Mouse (Mus musculus) E14TG2a.4 (cell line): ENCODE data around the gene Dennd2a.
"Not testable (repeated sequence)": the region's sequence is repeated elsewhere in the genome, so short reads cannot be mapped to it uniquely, and the experiment has no call there.

ENCODE experiments used
- H3K27me3 ChIP-seq: 2 replicates; pipeline ENCODE4 v1.6.1; 2014; ENCODE audit warnings: low read length, control low read depth; ENCODE audit not compliant: insufficient read depth
- H3K36me3 ChIP-seq: 2 replicates; pipeline ENCODE4 v1.6.1; 2014; ENCODE audit warnings: low read length, control low read depth; ENCODE audit not compliant: insufficient read depth
- H3K4me1 ChIP-seq: replicated peaks from 2 replicates; pipeline ENCODE4 v1.6.1; 2014; ENCODE audit warnings: low read depth, low read length, control low read depth
- H3K4me3 ChIP-seq: replicated peaks from 2 replicates; pipeline ENCODE4 v1.5.1; 2014; ENCODE audit warnings: mild to moderate bottlenecking, low read length
- H3K9me3 ChIP-seq: 2 replicates; pipeline ENCODE4 v1.6.1; 2014; ENCODE audit warnings: low read length, control low read depth
- CTCF ChIP-seq: conservative IDR thresholded peaks from 2 replicates; pipeline ENCODE4 v1.5.1; 2014; ENCODE audit warnings: low read length
- NANOG ChIP-seq: IDR thresholded peaks from 2 replicates; pipeline ENCODE4 v1.6.1; 2014; ENCODE audit warnings: borderline replicate concordance, low read length, mixed read lengths
- POU5F1 ChIP-seq: IDR thresholded peaks from 2 replicates; pipeline ENCODE4 v1.6.1; 2014; ENCODE audit warnings: low read length, borderline replicate concordance

Gene Dennd2a

GRCm38 (mm10) chr6:39445801-39446572 lies 111.7 kb downstream of the Dennd2a start:
- Histone ChIP-seq H3K27me3 (no peaks in the 10 kb centered on the region), H3K4me3 (peak overlapping the region; percentile 65), H3K9me3 (no peaks in the 10 kb centered on the region), H3K4me1 (peaks cover 81% of the 10 kb centered on the region), H3K36me3 (no peaks in the 10 kb centered on the region)
- peak; percentile 80 for TF ChIP-seq NANOG
- no peak; the same call in 1 of the 2 replicates for TF ChIP-seq POU5F1
- TF ChIP-seq CTCF, result peak; percentile 34; the same call in 1 of the 2 replicates

- H3K9me3 ChIP-seq, result no peaks in the 10 kb centered on the region
- H3K4me1 ChIP-seq, result peaks cover 83% of the 10 kb centered on the region
- TF ChIP-seq POU5F1, result no peak
- no peak for TF ChIP-seq CTCF
- no peak for TF ChIP-seq NANOG
- no peaks in the 10 kb centered on the region for H3K27me3 ChIP-seq
- 0 out of 2 replicates have a peak overlapping the region, but pooled peaks have one; percentile 0 for H3K4me3 ChIP-seq
- H3K36me3 ChIP-seq, result no peaks in the 10 kb centered on the region
Measured at GRCm38 (mm10) chr6:39442786-39443287, 114.8 kb downstream of the Dennd2a start.

GRCm38 (mm10) chr6:39440207-39440606 lies 117.5 kb downstream of the Dennd2a start:
- Histone ChIP-seq H3K9me3 (no peaks in the 10 kb centered on the region), H3K36me3 (no peaks in the 10 kb centered on the region), H3K4me3 (no peak overlapping the region), H3K4me1 (peaks cover 92% of the 10 kb centered on the region), H3K27me3 (no peaks in the 10 kb centered on the region)
- TF ChIP-seq CTCF (no peak), POU5F1 (no peak), NANOG (no peak)

GRCm38 (mm10) chr6:39437519-39437918 lies 120.1 kb downstream of the Dennd2a start:
- not testable (repeated sequence) for H3K9me3 ChIP-seq, H3K4me3 ChIP-seq, H3K27me3 ChIP-seq, H3K36me3 ChIP-seq
- H3K4me1 ChIP-seq, result peaks cover 95% of the 10 kb centered on the region

GRCm38 (mm10) chr6:39435875-39436274 lies 121.8 kb downstream of the Dennd2a start:
- Histone ChIP-seq H3K27me3 (no peaks in the 10 kb centered on the region), H3K9me3 (0 out of 2 replicates have a peak, but pooled peaks cover 3% of the 10 kb centered on the region), H3K36me3 (no peaks in the 10 kb centered on the region), H3K4me3 (no peak overlapping the region), H3K4me1 (peaks cover 92% of the 10 kb centered on the region)
- TF ChIP-seq POU5F1 (no peak), CTCF (no peak), NANOG (no peak)

- H3K36me3 ChIP-seq, result no peaks in the 10 kb centered on the region
- H3K27me3 ChIP-seq, result no peaks in the 10 kb centered on the region
- no peak overlapping the region for H3K4me3 ChIP-seq
- TF ChIP-seq NANOG, result peak; percentile 83
- TF ChIP-seq POU5F1, result no peak
- H3K4me1 ChIP-seq, result peaks cover 92% of the 10 kb centered on the region
- 0 out of 2 replicates have a peak, but pooled peaks cover 3% of the 10 kb centered on the region for H3K9me3 ChIP-seq
Measured at GRCm38 (mm10) chr6:39434886-39435492, 122.7 kb downstream of the Dennd2a start.

GRCm38 (mm10) chr6:39434111-39434885 lies 123.4 kb downstream of the Dennd2a start:
- Histone ChIP-seq H3K9me3 (0 out of 2 replicates have a peak, but pooled peaks cover 3% of the 10 kb centered on the region), H3K27me3 (no peaks in the 10 kb centered on the region), H3K4me3 (no peak overlapping the region), H3K4me1 (peaks cover 92% of the 10 kb centered on the region), H3K36me3 (no peaks in the 10 kb centered on the region)
- no peak for TF ChIP-seq POU5F1
- no peak for TF ChIP-seq CTCF
- TF ChIP-seq NANOG, result no peak

- H3K4me1 ChIP-seq, result peaks cover 92% of the 10 kb centered on the region
- H3K27me3 ChIP-seq, result no peaks in the 10 kb centered on the region
- H3K4me3 ChIP-seq, result no peak overlapping the region
- 0 out of 2 replicates have a peak, but pooled peaks cover 3% of the 10 kb centered on the region for H3K9me3 ChIP-seq
- peak; percentile 76; the same call in 1 of the 2 replicates for TF ChIP-seq NANOG
- TF ChIP-seq POU5F1, result no peak
- 0 out of 2 replicates have a peak, but pooled peaks have one; percentile 5 for TF ChIP-seq CTCF
- H3K36me3 ChIP-seq, result no peaks in the 10 kb centered on the region
Measured at GRCm38 (mm10) chr6:39433701-39434100, 124.0 kb downstream of the Dennd2a start.

- TF ChIP-seq NANOG (peak; percentile 57; the same call in 1 of the 2 replicates), CTCF (no peak)
- Histone ChIP-seq H3K36me3 (no peaks in the 10 kb centered on the region), H3K4me3 (no peak overlapping the region), H3K27me3 (no peaks in the 10 kb centered on the region), H3K9me3 (0 out of 2 replicates have a peak, but pooled peaks cover 3% of the 10 kb centered on the region), H3K4me1 (peaks cover 92% of the 10 kb centered on the region)
Measured at GRCm38 (mm10) chr6:39433174-39433573, 124.5 kb downstream of the Dennd2a start.
